Comparison of ENCODE assay signal across 8 mouse cellular contexts in the genomic region with DNA sequence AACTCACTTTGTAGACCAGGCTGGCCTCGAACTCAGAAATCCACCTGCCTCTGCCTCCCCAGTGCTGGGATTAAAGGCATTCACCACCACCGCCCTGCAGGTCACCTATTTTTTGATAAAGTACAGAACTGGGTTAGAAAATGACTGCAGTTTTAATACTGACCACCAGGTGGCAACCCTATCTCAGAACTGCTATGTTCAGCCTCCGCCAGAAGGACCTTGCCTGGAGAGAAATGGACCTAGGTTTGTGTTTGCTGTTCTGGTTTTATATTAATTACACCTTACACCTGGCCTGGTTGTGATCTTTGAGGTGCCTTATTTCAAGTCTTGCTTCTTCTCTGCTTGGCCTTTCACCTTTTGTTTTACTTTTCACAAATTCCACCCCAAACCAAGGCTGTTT. TPM values are rescaled to one million over a fixed set of nuclear protein-coding genes. Genes with fewer than 3 reads are reported as not detected.
DNase-seq lines count a peak whose midpoint lies in the region; ATAC-seq and TF ChIP-seq lines count a peak whose summit lies in the region.

No protein-coding gene starts in this region.

- H3K4me2 ChIP-seq in intestine, postnatal 0 days (replicated peaks; ENCODE audit: low read depth), result no peak overlapping the region
- no peak overlapping the region for H3K4me2 ChIP-seq in limb, embryonic 14.5 days (replicated peaks; ENCODE audit: low read depth, low read length, severe bottlenecking)
- H3K4me2 ChIP-seq in neural tube, embryonic 11.5 days (ENCODE audit: low read depth), result no peak overlapping the region

- 0 out of 2 replicates have a peak, but pooled peaks have one; percentile 20 for TF ChIP-seq POLR2A in limb, embryonic 14.5 days (IDR thresholded peaks at IDR 0.05; ENCODE audit: borderline replicate concordance, extremely low read depth, insufficient read depth, insufficient read length)

- no peak overlapping the region for H3K27ac ChIP-seq in intestine, postnatal 0 days (ENCODE audit: low read depth, low read length)
- no peak overlapping the region for H3K27ac ChIP-seq in limb, embryonic 14.5 days (replicated peaks; ENCODE audit: low read depth, low read length)
- H3K27ac ChIP-seq in neural tube, embryonic 11.5 days (ENCODE audit: low read depth, low read length), result no peak overlapping the region

- TF ChIP-seq CTCF in intestine, postnatal 0 days (IDR thresholded peaks at IDR 0.05; ENCODE audit: low read depth), result peak; percentile 87

- ATAC-seq in intestine, postnatal 0 days, result no peak; the same call in 1 of the 2 replicates
- ATAC-seq in limb, embryonic 14.5 days (ENCODE audit: low FRiP score, low read depth), result peak; percentile 58
- no peak for ATAC-seq in neural tube, embryonic 11.5 days (ENCODE audit: insufficient read depth, low FRiP score, low TSS enrichment)

- no peak overlapping the region for H3K4me3 ChIP-seq in intestine, postnatal 0 days (ENCODE audit: low read depth, low read length)
- no peak overlapping the region for H3K4me3 ChIP-seq in limb, embryonic 14.5 days (replicated peaks; ENCODE audit: low read length)
- no peak overlapping the region for H3K4me3 ChIP-seq in neural tube, embryonic 11.5 days (ENCODE audit: low read depth, low read length)

- H3K36me3 ChIP-seq in intestine, postnatal 0 days (ENCODE audit: control insufficient read depth, insufficient read depth), result no peaks in the 10 kb centered on the region
- H3K36me3 ChIP-seq in limb, embryonic 14.5 days (ENCODE audit: control insufficient read depth, insufficient read depth, low read length), result 0 out of 2 replicates have a peak, but pooled peaks cover under 1% of the 10 kb centered on the region
- no peaks in the 10 kb centered on the region for H3K36me3 ChIP-seq in neural tube, embryonic 11.5 days (ENCODE audit: control insufficient read depth, insufficient read depth, low read length)

- H3K4me1 ChIP-seq in intestine, postnatal 0 days (replicated peaks; ENCODE audit: control insufficient read depth, insufficient read depth, low read length), result no peaks in the 10 kb centered on the region
- no peaks in the 10 kb centered on the region for H3K4me1 ChIP-seq in limb, embryonic 14.5 days (ENCODE audit: control insufficient read depth, insufficient read depth, low read length)
- H3K4me1 ChIP-seq in neural tube, embryonic 11.5 days (ENCODE audit: control insufficient read depth, insufficient read depth, low read length), result no peaks in the 10 kb centered on the region

- no peaks in the 10 kb centered on the region for H3K27me3 ChIP-seq in intestine, postnatal 0 days (replicated peaks; ENCODE audit: control insufficient read depth, insufficient read depth, low read length)
- H3K27me3 ChIP-seq in limb, embryonic 14.5 days (ENCODE audit: control insufficient read depth, insufficient read depth, low read length), result no peaks in the 10 kb centered on the region
- H3K27me3 ChIP-seq in neural tube, embryonic 11.5 days (ENCODE audit: control insufficient read depth, insufficient read depth, low read length), result no peaks in the 10 kb centered on the region

- H3K9me3 ChIP-seq in intestine, postnatal 0 days (ENCODE audit: control insufficient read depth), result no peaks in the 10 kb centered on the region
- peaks cover 4% of the 10 kb centered on the region; the same call in 1 of the 2 replicates for H3K9me3 ChIP-seq in limb, embryonic 14.5 days (ENCODE audit: control insufficient read depth, low read length)
- no peaks in the 10 kb centered on the region for H3K9me3 ChIP-seq in neural tube, embryonic 11.5 days (ENCODE audit: control insufficient read depth, low read length)

- H3K9ac ChIP-seq in intestine, postnatal 0 days (ENCODE audit: low read depth, low read length), result no peak overlapping the region
- H3K9ac ChIP-seq in limb, embryonic 14.5 days (ENCODE audit: low read depth, low read length, severe bottlenecking), result no peak overlapping the region
- H3K9ac ChIP-seq in neural tube, embryonic 11.5 days (ENCODE audit: low read length), result no peak overlapping the region

- 20% methylated on average over 3 of the region's 3 CpGs for WGBS in intestine, postnatal 0 days
- WGBS in limb, embryonic 14.5 days, result 20% methylated on average over 3 of the region's 3 CpGs
- 41% methylated on average over 3 of the region's 3 CpGs for WGBS in neural tube, embryonic 11.5 days

- DNase-seq in urinary bladder, postnatal 36 days (ENCODE audit: low spot score in 2 of 2), result peak; percentile 36 to 43
- no peak for DNase-seq in urinary bladder, postnatal 10 days (ENCODE audit: low spot score)
- DNase-seq in brain, embryonic 18.5 days (ENCODE audit: low read depth, low spot score), result peak; percentile 16
- peak; percentile 29 for DNase-seq in fibroblast of lung, adult 2 months (ENCODE audit: low read depth)
- DNase-seq in limb, embryonic 14.5 days (ENCODE audit: low spot score), result peak; percentile 82
- DNase-seq in neural tube, embryonic 11.5 days (ENCODE audit: low spot score), result peak; percentile 51
- peak; percentile 53 for DNase-seq in thymus, postnatal 4 days

RNA-seq across cellular contexts. Expression of a gene that starts 12.7 kb away (rescaled TPM):
- 75.8 and 118 TPM in 2 replicates for polyA plus RNA-seq in intestine, postnatal 0 days (2015; fragmentation: Nextera tagmentation; extraction: Ambion mirVana)
- polyA plus RNA-seq in limb, embryonic 14.5 days (2012; rRNA removed), result 0.10 and 0.91 TPM in 2 replicates
- polyA plus RNA-seq in limb, embryonic 14.5 days (2014; fragmentation: Nextera tagmentation; extraction: Ambion mirVana), result not detected in 2 replicates
- not detected in 2 replicates for polyA plus RNA-seq in neural tube, embryonic 11.5 days (2014; fragmentation: Nextera tagmentation; extraction: Ambion mirVana)

RNA-seq across cellular contexts. Expression of a gene that starts 34.9 kb away (rescaled TPM):
- polyA plus RNA-seq in intestine, postnatal 0 days (2015; fragmentation: Nextera tagmentation; extraction: Ambion mirVana), result 6.9 and 7.8 TPM in 2 replicates
- 18.3 and 20.8 TPM in 2 replicates for polyA plus RNA-seq in limb, embryonic 14.5 days (2012; rRNA removed)
- 20.7 and 24.7 TPM in 2 replicates for polyA plus RNA-seq in limb, embryonic 14.5 days (2014; fragmentation: Nextera tagmentation; extraction: Ambion mirVana)
- 22.3 and 22.7 TPM in 2 replicates for polyA plus RNA-seq in neural tube, embryonic 11.5 days (2014; fragmentation: Nextera tagmentation; extraction: Ambion mirVana)

RNA-seq across cellular contexts. Expression of a gene that starts 47.9 kb away (rescaled TPM):
- 5.8 and 6.5 TPM in 2 replicates for polyA plus RNA-seq in intestine, postnatal 0 days (2015; fragmentation: Nextera tagmentation; extraction: Ambion mirVana)
- 0.77 and 1.1 TPM in 2 replicates for polyA plus RNA-seq in limb, embryonic 14.5 days (2012; rRNA removed)
- 0.35 and 0.74 TPM in 2 replicates for polyA plus RNA-seq in limb, embryonic 14.5 days (2014; fragmentation: Nextera tagmentation; extraction: Ambion mirVana)
- 0.15 and 0.21 TPM in 2 replicates for polyA plus RNA-seq in neural tube, embryonic 11.5 days (2014; fragmentation: Nextera tagmentation; extraction: Ambion mirVana)

Comparison
In these comparisons a context has a peak if more than half of its experiments do, and no peak if none do; other contexts are left out.
1. RNA of a gene that starts 12.7 kb away (polyA plus RNA-seq): 75.8 to 118 TPM in intestine, postnatal 0 days; 0.10 to 0.91 TPM in limb, embryonic 14.5 days and not detected in neural tube, embryonic 11.5 days; every median in the first group is over 10 times any median in the second.